Mouse (Mus musculus): Measurements from ENCODE around the gene Pdcd7. TPM values are rescaled to one million over a fixed set of nuclear protein-coding genes. Genes with fewer than 3 reads are reported as not detected.

Pdcd7 gene
- 11.3 TPM for polyA plus RNA-seq (2014; fragmentation: Illumina TruSeq; extraction: RNeasy Lipid Tissue Mini Kit (QIAGEN cat#74804); ENCODE audit: low read depth, low replicate concordance)

GRCm38 (mm10) chr9:65345854-65346475 is at the start of gene Pdcd7:
Pdcd7 (plus strand) TSS chr9:65346104.

GRCm38 (mm10) chr9:65360641-65361448 is 14.9 kb downstream of the Pdcd7 start, which contains the start of gene Ubap1l:
Ubap1l (plus strand) TSS chr9:65361041.

GRCm38 (mm10) chr9:65391613-65391964 is 45.7 kb downstream of the Pdcd7 start, which contains the start of gene Kbtbd13:
Kbtbd13 (minus strand) TSS chr9:65391652.

GRCm38 (mm10) chr9:65398279-65398678 is 52.4 kb downstream of the Pdcd7 start, which contains the start of gene Rasl12:
Rasl12 (plus strand) TSS chr9:65398506.

Other genes starting within 250 kb of the Pdcd7 start
- 22.3 TPM for gene Igdcc4, start 244.6 kb upstream of the Pdcd7 start, polyA plus RNA-seq (2014; fragmentation: Illumina TruSeq; extraction: RNeasy Lipid Tissue Mini Kit (QIAGEN cat#74804); ENCODE audit: low read depth, low replicate concordance)
- gene Igdcc3, start 204.9 kb upstream of the Pdcd7 start, polyA plus RNA-seq (2014; fragmentation: Illumina TruSeq; extraction: RNeasy Lipid Tissue Mini Kit (QIAGEN cat#74804); ENCODE audit: low read depth, low replicate concordance), result not detected
- gene Parp16, start 150.8 kb upstream of the Pdcd7 start, polyA plus RNA-seq (2014; fragmentation: Illumina TruSeq; extraction: RNeasy Lipid Tissue Mini Kit (QIAGEN cat#74804); ENCODE audit: low read depth, low replicate concordance), result 8.5 TPM
- 7.9 TPM for gene Cilp, start 80.9 kb upstream of the Pdcd7 start, polyA plus RNA-seq (2014; fragmentation: Illumina TruSeq; extraction: RNeasy Lipid Tissue Mini Kit (QIAGEN cat#74804); ENCODE audit: low read depth, low replicate concordance)
- 98.3 TPM for gene Clpx, start 51.8 kb upstream of the Pdcd7 start, polyA plus RNA-seq (2014; fragmentation: Illumina TruSeq; extraction: RNeasy Lipid Tissue Mini Kit (QIAGEN cat#74804); ENCODE audit: low read depth, low replicate concordance)
- not detected for gene Ubap1l, start 14.9 kb downstream of the Pdcd7 start, polyA plus RNA-seq (2014; fragmentation: Illumina TruSeq; extraction: RNeasy Lipid Tissue Mini Kit (QIAGEN cat#74804); ENCODE audit: low read depth, low replicate concordance)
- gene Kbtbd13, start 45.5 kb downstream of the Pdcd7 start, polyA plus RNA-seq (2014; fragmentation: Illumina TruSeq; extraction: RNeasy Lipid Tissue Mini Kit (QIAGEN cat#74804); ENCODE audit: low read depth, low replicate concordance), result 0.28 TPM
- 2.4 TPM for gene Rasl12, start 52.4 kb downstream of the Pdcd7 start, polyA plus RNA-seq (2014; fragmentation: Illumina TruSeq; extraction: RNeasy Lipid Tissue Mini Kit (QIAGEN cat#74804); ENCODE audit: low read depth, low replicate concordance)
- 25.8 TPM for gene Slc51b, start 76.9 kb downstream of the Pdcd7 start, polyA plus RNA-seq (2014; fragmentation: Illumina TruSeq; extraction: RNeasy Lipid Tissue Mini Kit (QIAGEN cat#74804); ENCODE audit: low read depth, low replicate concordance)
- 27.8 TPM for gene Mtfmt, start 89.7 kb downstream of the Pdcd7 start, polyA plus RNA-seq (2014; fragmentation: Illumina TruSeq; extraction: RNeasy Lipid Tissue Mini Kit (QIAGEN cat#74804); ENCODE audit: low read depth, low replicate concordance)
- gene Spg21, start 114.8 kb downstream of the Pdcd7 start, polyA plus RNA-seq (2014; fragmentation: Illumina TruSeq; extraction: RNeasy Lipid Tissue Mini Kit (QIAGEN cat#74804); ENCODE audit: low read depth, low replicate concordance), result 103 TPM
- not detected for gene Ankdd1a, start 174.1 kb downstream of the Pdcd7 start, polyA plus RNA-seq (2014; fragmentation: Illumina TruSeq; extraction: RNeasy Lipid Tissue Mini Kit (QIAGEN cat#74804); ENCODE audit: low read depth, low replicate concordance)
- 0.66 TPM for gene Plekho2, start 233.9 kb downstream of the Pdcd7 start, polyA plus RNA-seq (2014; fragmentation: Illumina TruSeq; extraction: RNeasy Lipid Tissue Mini Kit (QIAGEN cat#74804); ENCODE audit: low read depth, low replicate concordance)
- gene Pif1, start 241.1 kb downstream of the Pdcd7 start, polyA plus RNA-seq (2014; fragmentation: Illumina TruSeq; extraction: RNeasy Lipid Tissue Mini Kit (QIAGEN cat#74804); ENCODE audit: low read depth, low replicate concordance), result 1.2 TPM

Data from sigmoid colon, adult 10 weeks (tissue).